Mouse (Mus musculus) midbrain, postnatal 0 days (tissue): Measurements from ENCODE around the gene Rmnd5b. TPM values are rescaled to one million over a fixed set of nuclear protein-coding genes. Genes with fewer than 3 reads are reported as not detected.

Experiments
- ATAC-seq: fragments of 200-750 bp; cut with Nextera tagmentation; 2 replicates; pipeline ENCODE4 v1.8.0; 2017; ENCODE audit warnings: moderate number of reproducible peaks, mild to moderate bottlenecking, moderate TSS enrichment, moderate library complexity; ENCODE audit not compliant: low FRiP score
- DNase-seq: peaks from one replicate; pipeline ENCODE4 v3.0.0-alpha.2; 2015; ENCODE audit warnings: low spot score
- H3K27ac ChIP-seq: fragments of 300-500 bp; sonication (generic); 2 replicates; pipeline ENCODE4 v1.5.1; 2014; ENCODE audit warnings: low read depth, mild to moderate bottlenecking, low read length, mixed read lengths
- H3K27me3 ChIP-seq: fragments of 300-500 bp; sonication (generic); 2 replicates; pipeline ENCODE4 v1.6.1; 2014; ENCODE audit warnings: low read length, control low read depth, mixed read lengths; ENCODE audit not compliant: insufficient read depth
- H3K36me3 ChIP-seq: fragments of 300-500 bp; sonication (generic); 2 replicates; pipeline ENCODE4 v1.6.1; 2014; ENCODE audit warnings: low read length, control low read depth, mixed read lengths; ENCODE audit not compliant: insufficient read depth
- H3K4me1 ChIP-seq: fragments of 300-500 bp; sonication (generic); 2 replicates; pipeline ENCODE4 v1.6.1; 2014; ENCODE audit warnings: mild to moderate bottlenecking, control low read depth, antibody characterized with exemption, low read length, mixed read lengths; ENCODE audit not compliant: insufficient read depth
- H3K4me2 ChIP-seq: fragments of 300-500 bp; sonication (generic); 2 replicates; pipeline ENCODE4 v1.6.1; 2014; ENCODE audit warnings: low read depth, mild to moderate bottlenecking, low read length, mixed read lengths; ENCODE audit not compliant: poor library complexity, severe bottlenecking
- H3K4me3 ChIP-seq: fragments of 300-500 bp; sonication (generic); 2 replicates; pipeline ENCODE4 v1.5.1; 2014; ENCODE audit warnings: low read depth, mild to moderate bottlenecking, low read length, moderate library complexity
- H3K9ac ChIP-seq: fragments of 300-500 bp; sonication (generic); replicated peaks from 2 replicates; pipeline ENCODE4 v1.6.1; 2014; ENCODE audit warnings: mild to moderate bottlenecking, low read length, moderate library complexity, mixed read lengths; ENCODE audit not compliant: poor library complexity, severe bottlenecking
- H3K9me3 ChIP-seq: fragments of 300-500 bp; sonication (generic); 2 replicates; pipeline ENCODE4 v1.6.1; 2016; ENCODE audit warnings: low read length, control low read depth
- CTCF ChIP-seq: IDR thresholded peaks from 2 replicates; pipeline ENCODE4 v1.5.1; 2016; ENCODE audit warnings: antibody characterized with exemption, mild to moderate bottlenecking
- WGBS: fragments of 180-500 bp; shearing (Covaris S2); extraction: QIAGEN DNeasy Blood & Tissue Kit; methylation state at CpG from one replicate; pipeline ENCODE4 v1.1.7; 2014; 5-methylcytosine and 5-hydroxymethylcytosine counted together
- polyA plus RNA-seq: library from polyadenylated mRNA; unstranded; fragments of >200 nt; fragmentation: Nextera tagmentation; extraction: Ambion mirVana; gene quantifications from 2 replicates; pipeline ENCODE4 v1.2.1, GENCODE M21; 2015
- total RNA-seq: library from RNA; depleted of rRNA; stranded (reverse); fragments of >200 nt; gene quantifications from 2 replicates; pipeline ENCODE4 v1.2.3, GENCODE M21; 2014

The Rmnd5b gene
- total and polyA plus RNA-seq, 2 experiments from 2014 or later = 66.0 to 70.1 TPM

GRCm38 (mm10) chr11:51648566-51648965, 12.9 kb upstream of the Rmnd5b start:
- no peak overlapping the region for H3K27ac ChIP-seq
- H3K4me1 ChIP-seq = peaks cover 6% of the 10 kb centered on the region; the same call in 1 of the 2 replicates
- H3K4me2 ChIP-seq = peak overlapping the region; percentile 69; the same call in 1 of the 2 replicates
- ATAC-seq (no peak), DNase-seq (no peak)
- H3K36me3 ChIP-seq = peaks cover 15% of the 10 kb centered on the region
- no peak overlapping the region for H3K9ac ChIP-seq
- no peaks in the 10 kb centered on the region for H3K9me3 ChIP-seq
- no peak overlapping the region for H3K4me3 ChIP-seq
- WGBS = 15% methylated on average over 3 of the region's 3 CpGs
- no peaks in the 10 kb centered on the region; the same call in 1 of the 2 replicates for H3K27me3 ChIP-seq
- TF ChIP-seq CTCF = no peak

GRCm38 (mm10) chr11:51646751-51647667, 11.3 kb upstream of the Rmnd5b start:
- ATAC-seq = no peak
- WGBS = 82% methylated on average over 15 of the region's 15 CpGs
- H3K4me3 ChIP-seq = no peak overlapping the region
- H3K4me2 ChIP-seq = no peak overlapping the region
- no peaks in the 10 kb centered on the region for H3K9me3 ChIP-seq
- peaks cover 6% of the 10 kb centered on the region; the same call in 1 of the 2 replicates for H3K4me1 ChIP-seq
- DNase-seq = no peak
- H3K27ac ChIP-seq = no peak overlapping the region
- no peak overlapping the region for H3K9ac ChIP-seq
- no peak for TF ChIP-seq CTCF
- H3K36me3 ChIP-seq = peaks cover 20% of the 10 kb centered on the region
- H3K27me3 ChIP-seq = no peaks in the 10 kb centered on the region; the same call in 1 of the 2 replicates

- Histone ChIP-seq H3K4me3 (no peak overlapping the region), H3K27ac (no peak overlapping the region), H3K9ac (no peak overlapping the region), H3K4me1 (peaks cover 6% of the 10 kb centered on the region; the same call in 1 of the 2 replicates), H3K27me3 (no peaks in the 10 kb centered on the region), H3K9me3 (no peaks in the 10 kb centered on the region), H3K4me2 (no peak overlapping the region), H3K36me3 (peaks cover 20% of the 10 kb centered on the region)
- 86% methylated on average over 7 of the region's 7 CpGs for WGBS
- no peak for TF ChIP-seq CTCF
- DNase-seq (no peak), ATAC-seq (no peak)
Measured at GRCm38 (mm10) chr11:51646245-51646644, 10.5 kb upstream of the Rmnd5b start.

- Histone ChIP-seq H3K4me3 (no peak overlapping the region), H3K36me3 (peaks cover 20% of the 10 kb centered on the region), H3K4me1 (peaks cover 6% of the 10 kb centered on the region; the same call in 1 of the 2 replicates), H3K27ac (no peak overlapping the region), H3K9me3 (no peaks in the 10 kb centered on the region), H3K27me3 (no peaks in the 10 kb centered on the region), H3K9ac (no peak overlapping the region), H3K4me2 (no peak overlapping the region)
- no peak for TF ChIP-seq CTCF
- no peak for ATAC-seq
- WGBS = 81% methylated on average over 13 of the region's 13 CpGs
- DNase-seq = peak; percentile 54
Measured at GRCm38 (mm10) chr11:51645293-51645692, 9.6 kb upstream of the Rmnd5b start.

- H3K9me3 ChIP-seq = no peaks in the 10 kb centered on the region
- no peak overlapping the region for H3K4me2 ChIP-seq
Measured at GRCm38 (mm10) chr11:51644217-51644616, 8.5 kb upstream of the Rmnd5b start.

GRCm38 (mm10) chr11:51643761-51644160, 8.1 kb upstream of the Rmnd5b start:
- H3K4me1 ChIP-seq = no peaks in the 10 kb centered on the region
- ATAC-seq (no peak; the same call in 1 of the 2 replicates), DNase-seq (peak; percentile 51)
- H3K4me3 ChIP-seq = no peak overlapping the region
- no peaks in the 10 kb centered on the region for H3K27me3 ChIP-seq
- no peak for TF ChIP-seq CTCF
- H3K4me2 ChIP-seq = 0 out of 2 replicates have a peak overlapping the region, but pooled peaks have one; percentile 0
- 55% methylated on average over 15 of the region's 15 CpGs for WGBS
- H3K9me3 ChIP-seq = no peaks in the 10 kb centered on the region
- H3K9ac ChIP-seq = no peak overlapping the region
- H3K27ac ChIP-seq = no peak overlapping the region
- peaks cover 20% of the 10 kb centered on the region for H3K36me3 ChIP-seq

More at GRCm38 (mm10) chr11:51644217-51644616, 8.5 kb upstream of the Rmnd5b start:
- no peak for ATAC-seq
- H3K27ac ChIP-seq = no peak overlapping the region
- TF ChIP-seq CTCF = no peak
- peaks cover 20% of the 10 kb centered on the region for H3K36me3 ChIP-seq
- H3K4me3 ChIP-seq = no peak overlapping the region
- DNase-seq = no peak
- H3K9ac ChIP-seq = no peak overlapping the region
- no peaks in the 10 kb centered on the region for H3K27me3 ChIP-seq
- no peaks in the 10 kb centered on the region for H3K4me1 ChIP-seq
- 75% methylated on average over 16 of the region's 16 CpGs for whole genome bisulfite sequencing
